Mouse (Mus musculus) stomach, postnatal 0 days (tissue): ENCODE results near the gene Abcg1. TPM values are rescaled to one million over a fixed set of nuclear protein-coding genes. Genes with fewer than 3 reads are reported as not detected.
A peak's percentile ranks its signal among the peaks of the same experiment; 100 is the strongest.

Experiments used
- ATAC-seq: fragments of 200-750 bp; cut with Nextera tagmentation; 2 replicates; pipeline ENCODE4 v1.8.0; 2017; ENCODE audit not compliant: low FRiP score, low TSS enrichment
- DNase-seq: peaks from one replicate; pipeline ENCODE4 v3.0.0-alpha.2; 2016; ENCODE audit warnings: low spot score
- H3K27ac ChIP-seq: fragments of 300-500 bp; sonication (generic); replicated peaks from 2 replicates; pipeline ENCODE4 v1.5.1; 2014; ENCODE audit warnings: mild to moderate bottlenecking, control low read depth
- H3K27me3 ChIP-seq: fragments of 300-500 bp; sonication (generic); 2 replicates; pipeline ENCODE4 v1.6.1; 2014; ENCODE audit warnings: low read length; ENCODE audit not compliant: control insufficient read depth, insufficient read depth
- H3K36me3 ChIP-seq: fragments of 300-500 bp; sonication (generic); 2 replicates; pipeline ENCODE4 v1.6.1; 2014; ENCODE audit warnings: low read length, mixed read lengths; ENCODE audit not compliant: control insufficient read depth, insufficient read depth
- H3K4me1 ChIP-seq: fragments of 300-500 bp; sonication (generic); replicated peaks from 2 replicates; pipeline ENCODE4 v1.6.1; 2014; ENCODE audit warnings: antibody characterized with exemption; ENCODE audit not compliant: control insufficient read depth, insufficient read depth
- H3K4me2 ChIP-seq: fragments of 300-500 bp; sonication (generic); replicated peaks from 2 replicates; pipeline ENCODE4 v1.6.1; 2014; ENCODE audit warnings: low read depth, mild to moderate bottlenecking, control low read depth, moderate library complexity
- H3K4me3 ChIP-seq: fragments of 300-500 bp; sonication (generic); 2 replicates; pipeline ENCODE4 v1.5.1; 2014; ENCODE audit warnings: low read depth, low read length, control low read depth
- H3K9ac ChIP-seq: fragments of 300-500 bp; sonication (generic); 2 replicates; pipeline ENCODE4 v1.6.1; 2014; ENCODE audit warnings: mild to moderate bottlenecking, low read length, control low read depth, mixed read lengths
- H3K9me3 ChIP-seq: fragments of 300-500 bp; sonication (generic); 2 replicates; pipeline ENCODE4 v1.6.1; 2016; ENCODE audit warnings: low read length; ENCODE audit not compliant: control insufficient read depth
- CTCF ChIP-seq: IDR thresholded peaks from 2 replicates; pipeline ENCODE4 v1.5.1; 2016; ENCODE audit warnings: antibody characterized with exemption, low read depth, mild to moderate bottlenecking, moderate library complexity
- EP300 ChIP-seq: optimal IDR thresholded peaks from 2 replicates; pipeline ENCODE3; 2016; ENCODE audit warnings: antibody characterized with exemption
- WGBS: fragments of 180-500 bp; shearing (Covaris S2); extraction: QIAGEN DNeasy Blood & Tissue Kit; methylation state at CpG from one replicate; pipeline ENCODE4 v1.1.7; 2014; 5-methylcytosine and 5-hydroxymethylcytosine counted together
- polyA plus RNA-seq: library from polyadenylated mRNA; unstranded; fragments of >200 nt; fragmentation: Nextera tagmentation; extraction: Ambion mirVana; gene quantifications from 2 replicates; pipeline ENCODE4 v1.2.1, GENCODE M21; 2015

Abcg1 gene
- polyA plus RNA-seq, 1 experiment from 2014 or later = 11.1 TPM

GRCm38 (mm10) chr17:31075471-31075870 lies 18.0 kb downstream of the Abcg1 start:
- Histone ChIP-seq H3K4me3 (no peak overlapping the region), H3K27ac (peak overlapping the region; percentile 30; the same call in 1 of the 2 replicates), H3K4me1 (peaks cover 8% of the 10 kb centered on the region), H3K9ac (no peak overlapping the region), H3K9me3 (no peaks in the 10 kb centered on the region), H3K4me2 (no peak overlapping the region), H3K27me3 (no peaks in the 10 kb centered on the region), H3K36me3 (no peaks in the 10 kb centered on the region)
- ATAC-seq (no peak), DNase-seq (no peak)
- 75% methylated on average over 5 of the region's 5 CpGs for WGBS
- TF ChIP-seq CTCF (no peak), EP300 (no peak)

GRCm38 (mm10) chr17:31077561-31077960 lies 20.1 kb downstream of the Abcg1 start:
- no peak overlapping the region for H3K4me2 ChIP-seq
- 34% methylated on average over 5 of the region's 5 CpGs for WGBS
- no peak overlapping the region for H3K4me3 ChIP-seq
- H3K27ac ChIP-seq = peak overlapping the region; percentile 19; the same call in 1 of the 2 replicates
- H3K9ac ChIP-seq = no peak overlapping the region
- no peak for TF ChIP-seq EP300
- no peak for TF ChIP-seq CTCF
- peak; percentile 74 for ATAC-seq
- no peaks in the 10 kb centered on the region for H3K9me3 ChIP-seq
- DNase-seq = peak; percentile 45
- H3K36me3 ChIP-seq = no peaks in the 10 kb centered on the region
- H3K4me1 ChIP-seq = peaks cover 8% of the 10 kb centered on the region
- no peaks in the 10 kb centered on the region for H3K27me3 ChIP-seq

- no peak for TF ChIP-seq CTCF
- TF ChIP-seq EP300 = no peak
- Histone ChIP-seq H3K9me3 (no peaks in the 10 kb centered on the region), H3K27ac (peak overlapping the region; percentile 19; the same call in 1 of the 2 replicates), H3K9ac (no peak overlapping the region), H3K4me3 (no peak overlapping the region), H3K4me1 (no peaks in the 10 kb centered on the region; the same call in 1 of the 2 replicates), H3K36me3 (no peaks in the 10 kb centered on the region), H3K27me3 (no peaks in the 10 kb centered on the region), H3K4me2 (no peak overlapping the region)
- no peak for ATAC-seq
- DNase-seq = no peak
- WGBS = 72% methylated on average over 11 of the region's 11 CpGs
Measured at GRCm38 (mm10) chr17:31078581-31078980, 21.1 kb downstream of the Abcg1 start.

GRCm38 (mm10) chr17:31079078-31079840 lies 21.8 kb downstream of the Abcg1 start:
- no peak overlapping the region for H3K9ac ChIP-seq
- H3K4me1 ChIP-seq = no peaks in the 10 kb centered on the region
- no peaks in the 10 kb centered on the region for H3K27me3 ChIP-seq
- WGBS = 51% methylated on average over 12 of the region's 12 CpGs
- no peaks in the 10 kb centered on the region for H3K36me3 ChIP-seq
- peak overlapping the region; percentile 8; the same call in 1 of the 2 replicates for H3K27ac ChIP-seq
- no peak overlapping the region for H3K4me2 ChIP-seq
- no peaks in the 10 kb centered on the region for H3K9me3 ChIP-seq
- no peak overlapping the region for H3K4me3 ChIP-seq
- TF ChIP-seq CTCF (no peak), EP300 (no peak)
- ATAC-seq (no peak), DNase-seq (no peak)

GRCm38 (mm10) chr17:31082296-31083078 lies 25.0 kb downstream of the Abcg1 start:
- Histone ChIP-seq H3K36me3 (no peaks in the 10 kb centered on the region), H3K4me3 (no peak overlapping the region), H3K9me3 (no peaks in the 10 kb centered on the region), H3K9ac (no peak overlapping the region), H3K27me3 (no peaks in the 10 kb centered on the region), H3K4me2 (no peak overlapping the region), H3K4me1 (no peaks in the 10 kb centered on the region), H3K27ac (peak overlapping the region; percentile 0; the same call in 1 of the 2 replicates)
- no peak for DNase-seq
- no peak for ATAC-seq
- no peak for TF ChIP-seq CTCF
- no peak for TF ChIP-seq EP300
- WGBS = 72% methylated on average over 4 of the region's 4 CpGs
